Mouse (Mus musculus): ENCODE measurements around the gene Ankrd13a. TPM values are rescaled to one million over a fixed set of nuclear protein-coding genes. Genes with fewer than 3 reads are reported as not detected.

The Ankrd13a gene
- polyA plus RNA-seq, 1 experiment from 2014 or later: 37.6 TPM

GRCm38 (mm10) chr5:114807063-114807462, 32.6 kb downstream of the Ankrd13a start:
- H3K27me3 ChIP-seq (ENCODE audit: control insufficient read depth, insufficient read depth, low read length): no peaks in the 10 kb centered on the region
- H3K9ac ChIP-seq (ENCODE audit: low read depth, low read length): peak overlapping the region; percentile 46; the same call in 1 of the 2 replicates
- 29% methylated on average over 9 of the region's 9 CpGs for WGBS (ENCODE audit: insufficient replicate concordance)
- no peaks in the 10 kb centered on the region for H3K9me3 ChIP-seq (replicated peaks; ENCODE audit: control insufficient read depth, low read length)
- H3K36me3 ChIP-seq (ENCODE audit: control insufficient read depth, insufficient read depth, low read length): peaks cover 5% of the 10 kb centered on the region; the same call in 1 of the 2 replicates
- no peak overlapping the region for H3K4me3 ChIP-seq (ENCODE audit: low read depth, low read length)
- H3K4me2 ChIP-seq: peak overlapping the region; percentile 41
- H3K4me1 ChIP-seq (ENCODE audit: control insufficient read depth, insufficient read depth, low read length): peaks cover 22% of the 10 kb centered on the region
- ATAC-seq (replicated peaks; ENCODE audit: insufficient number of reproducible peaks, low FRiP score, low TSS enrichment): no peak
- peak overlapping the region; percentile 72 for H3K27ac ChIP-seq (ENCODE audit: low read depth, low read length)

GRCm38 (mm10) chr5:114807468-114807867, 33.0 kb downstream of the Ankrd13a start:
- Histone ChIP-seq H3K36me3 (ENCODE audit: control insufficient read depth, insufficient read depth, low read length) (peaks cover 5% of the 10 kb centered on the region; the same call in 1 of the 2 replicates), H3K27ac (ENCODE audit: low read depth, low read length) (peak overlapping the region; percentile 72), H3K9ac (ENCODE audit: low read depth, low read length) (peak overlapping the region; percentile 46; the same call in 1 of the 2 replicates), H3K9me3 (replicated peaks; ENCODE audit: control insufficient read depth, low read length) (no peaks in the 10 kb centered on the region), H3K4me2 (peak overlapping the region; percentile 41), H3K4me1 (ENCODE audit: control insufficient read depth, insufficient read depth, low read length) (peaks cover 22% of the 10 kb centered on the region), H3K27me3 (ENCODE audit: control insufficient read depth, insufficient read depth, low read length) (no peaks in the 10 kb centered on the region), H3K4me3 (ENCODE audit: low read depth, low read length) (no peak overlapping the region)
- ATAC-seq (replicated peaks; ENCODE audit: insufficient number of reproducible peaks, low FRiP score, low TSS enrichment): no peak
- WGBS (ENCODE audit: insufficient replicate concordance): 20% methylated on average over 8 of the region's 8 CpGs

- H3K4me3 ChIP-seq (ENCODE audit: low read depth, low read length): no peak overlapping the region
- 60% methylated on average over 6 of the region's 6 CpGs for WGBS (ENCODE audit: insufficient replicate concordance)
- no peak for ATAC-seq (replicated peaks; ENCODE audit: insufficient number of reproducible peaks, low FRiP score, low TSS enrichment)
- H3K4me2 ChIP-seq: peak overlapping the region; percentile 41; the same call in 1 of the 2 replicates
- H3K4me1 ChIP-seq (ENCODE audit: control insufficient read depth, insufficient read depth, low read length): peaks cover 22% of the 10 kb centered on the region
- H3K27me3 ChIP-seq (ENCODE audit: control insufficient read depth, insufficient read depth, low read length): no peaks in the 10 kb centered on the region
- peak overlapping the region; percentile 72 for H3K27ac ChIP-seq (ENCODE audit: low read depth, low read length)
- H3K9ac ChIP-seq (ENCODE audit: low read depth, low read length): peak overlapping the region; percentile 46; the same call in 1 of the 2 replicates
- peaks cover 5% of the 10 kb centered on the region; the same call in 1 of the 2 replicates for H3K36me3 ChIP-seq (ENCODE audit: control insufficient read depth, insufficient read depth, low read length)
- no peaks in the 10 kb centered on the region for H3K9me3 ChIP-seq (replicated peaks; ENCODE audit: control insufficient read depth, low read length)
These were observed 33.4 kb downstream of the Ankrd13a start for GRCm38 (mm10) chr5:114807893-114808292.

DNA sequence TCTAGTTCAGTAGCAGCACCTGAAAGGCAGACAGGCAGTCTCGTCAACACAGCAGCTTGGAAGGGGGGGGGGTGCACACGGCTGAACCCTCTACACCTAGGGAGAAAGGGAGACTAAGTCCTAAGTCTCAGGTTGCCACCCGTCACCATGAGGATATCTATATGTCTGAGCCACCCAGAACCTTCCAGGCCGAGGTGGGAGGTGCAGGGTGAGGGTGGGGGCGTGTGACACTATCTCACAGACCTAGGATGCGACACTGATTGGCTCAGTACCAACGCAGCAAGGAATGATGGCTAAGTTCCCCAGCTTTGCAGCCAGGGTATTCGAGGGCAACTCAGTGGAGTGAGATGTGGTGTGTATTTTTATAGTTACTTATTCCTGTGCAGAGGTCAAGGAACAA, 33.9 kb downstream of the Ankrd13a start:
- Histone ChIP-seq H3K4me2 (no peak overlapping the region), H3K9ac (ENCODE audit: low read depth, low read length) (no peak overlapping the region), H3K27me3 (ENCODE audit: control insufficient read depth, insufficient read depth, low read length) (no peaks in the 10 kb centered on the region), H3K4me1 (ENCODE audit: control insufficient read depth, insufficient read depth, low read length) (peaks cover 22% of the 10 kb centered on the region), H3K4me3 (ENCODE audit: low read depth, low read length) (no peak overlapping the region), H3K9me3 (replicated peaks; ENCODE audit: control insufficient read depth, low read length) (no peaks in the 10 kb centered on the region), H3K36me3 (ENCODE audit: control insufficient read depth, insufficient read depth, low read length) (0 out of 2 replicates have a peak, but pooled peaks cover 5% of the 10 kb centered on the region), H3K27ac (ENCODE audit: low read depth, low read length) (no peak overlapping the region)
- ATAC-seq (replicated peaks; ENCODE audit: insufficient number of reproducible peaks, low FRiP score, low TSS enrichment): no peak
- WGBS (ENCODE audit: insufficient replicate concordance): 77% methylated on average over 8 of the region's 8 CpGs

DNA sequence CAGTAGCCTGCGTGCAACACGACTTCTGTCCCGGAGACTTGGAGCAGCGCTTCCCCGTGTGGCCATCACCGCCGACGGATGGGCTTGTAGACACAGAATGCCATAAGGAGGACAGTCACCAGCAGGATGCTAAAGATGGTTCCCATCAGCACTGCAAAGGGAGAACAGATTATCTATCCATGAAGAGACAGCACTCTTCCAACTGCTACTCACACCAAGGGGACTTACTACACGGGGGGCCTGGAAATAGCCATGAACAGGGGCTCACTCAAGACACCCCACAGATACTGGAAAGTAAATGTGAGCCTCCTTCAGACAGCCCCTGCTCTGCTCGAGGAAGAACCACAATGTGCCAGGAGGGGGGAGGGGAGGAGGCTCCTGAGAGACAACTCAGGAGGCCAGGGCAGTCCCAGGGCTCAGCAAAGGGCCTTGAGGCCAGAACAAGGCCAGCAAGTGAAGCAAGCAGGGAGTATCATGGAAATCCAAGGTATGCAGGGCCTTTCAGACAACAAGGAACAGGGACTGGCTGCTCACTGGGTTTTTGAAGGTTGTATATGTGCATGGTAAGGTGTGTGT, 34.8 kb downstream of the Ankrd13a start:
- Histone ChIP-seq H3K9me3 (replicated peaks; ENCODE audit: control insufficient read depth, low read length) (no peaks in the 10 kb centered on the region), H3K36me3 (ENCODE audit: control insufficient read depth, insufficient read depth, low read length) (0 out of 2 replicates have a peak, but pooled peaks cover 4% of the 10 kb centered on the region), H3K27me3 (ENCODE audit: control insufficient read depth, insufficient read depth, low read length) (no peaks in the 10 kb centered on the region), H3K4me2 (no peak overlapping the region), H3K4me1 (ENCODE audit: control insufficient read depth, insufficient read depth, low read length) (peaks cover 22% of the 10 kb centered on the region), H3K4me3 (ENCODE audit: low read depth, low read length) (no peak overlapping the region), H3K27ac (ENCODE audit: low read depth, low read length) (no peak overlapping the region), H3K9ac (ENCODE audit: low read depth, low read length) (no peak overlapping the region)
- ATAC-seq (replicated peaks; ENCODE audit: insufficient number of reproducible peaks, low FRiP score, low TSS enrichment): no peak
- 76% methylated on average over 10 of the region's 10 CpGs for WGBS (ENCODE audit: insufficient replicate concordance)

GRCm38 (mm10) chr5:114809826-114810225, 35.3 kb downstream of the Ankrd13a start:
- Histone ChIP-seq H3K36me3 (ENCODE audit: control insufficient read depth, insufficient read depth, low read length) (no peaks in the 10 kb centered on the region), H3K4me1 (ENCODE audit: control insufficient read depth, insufficient read depth, low read length) (peaks cover 22% of the 10 kb centered on the region)

GRCm38 (mm10) chr5:114813525-114814181, 39.2 kb downstream of the Ankrd13a start:
- H3K27ac ChIP-seq (ENCODE audit: low read depth, low read length): peak overlapping the region; percentile 46; the same call in 1 of the 2 replicates
- H3K36me3 ChIP-seq (ENCODE audit: control insufficient read depth, insufficient read depth, low read length): no peaks in the 10 kb centered on the region
- WGBS (ENCODE audit: insufficient replicate concordance): under 1% methylated on average over 48 of the region's 50 CpGs
- H3K27me3 ChIP-seq (ENCODE audit: control insufficient read depth, insufficient read depth, low read length): no peaks in the 10 kb centered on the region
- H3K9me3 ChIP-seq (replicated peaks; ENCODE audit: control insufficient read depth, low read length): no peaks in the 10 kb centered on the region
- peak overlapping the region; percentile 73 for H3K4me2 ChIP-seq
- ATAC-seq (replicated peaks; ENCODE audit: insufficient number of reproducible peaks, low FRiP score, low TSS enrichment): peak; percentile 88
- H3K4me1 ChIP-seq (ENCODE audit: control insufficient read depth, insufficient read depth, low read length): no peaks in the 10 kb centered on the region
- H3K9ac ChIP-seq (ENCODE audit: low read depth, low read length): peak overlapping the region; percentile 84
- peak overlapping the region; percentile 84 for H3K4me3 ChIP-seq (ENCODE audit: low read depth, low read length)

More at GRCm38 (mm10) chr5:114809826-114810225, 35.3 kb downstream of the Ankrd13a start:
- H3K27me3 ChIP-seq (ENCODE audit: control insufficient read depth, insufficient read depth, low read length): no peaks in the 10 kb centered on the region
- 83% methylated on average over 5 of the region's 5 CpGs for WGBS (ENCODE audit: insufficient replicate concordance)
- no peak for ATAC-seq (replicated peaks; ENCODE audit: insufficient number of reproducible peaks, low FRiP score, low TSS enrichment)
- H3K4me3 ChIP-seq (ENCODE audit: low read depth, low read length): no peak overlapping the region
- no peaks in the 10 kb centered on the region for H3K9me3 ChIP-seq (replicated peaks; ENCODE audit: control insufficient read depth, low read length)
- H3K4me2 ChIP-seq: no peak overlapping the region
- H3K27ac ChIP-seq (ENCODE audit: low read depth, low read length): no peak overlapping the region
- H3K9ac ChIP-seq (ENCODE audit: low read depth, low read length): no peak overlapping the region

GRCm38 (mm10) chr5:114816599-114816998, 42.1 kb downstream of the Ankrd13a start:
- no peaks in the 10 kb centered on the region for H3K27me3 ChIP-seq (ENCODE audit: control insufficient read depth, insufficient read depth, low read length)
- H3K9me3 ChIP-seq (replicated peaks; ENCODE audit: control insufficient read depth, low read length): no peaks in the 10 kb centered on the region
- H3K4me2 ChIP-seq: no peak overlapping the region
- H3K27ac ChIP-seq (ENCODE audit: low read depth, low read length): no peak overlapping the region
- 66% methylated on average over 6 of the region's 6 CpGs for WGBS (ENCODE audit: insufficient replicate concordance)
- no peak overlapping the region for H3K4me3 ChIP-seq (ENCODE audit: low read depth, low read length)
- H3K36me3 ChIP-seq (ENCODE audit: control insufficient read depth, insufficient read depth, low read length): no peaks in the 10 kb centered on the region
- H3K4me1 ChIP-seq (ENCODE audit: control insufficient read depth, insufficient read depth, low read length): no peaks in the 10 kb centered on the region
- H3K9ac ChIP-seq (ENCODE audit: low read depth, low read length): no peak overlapping the region
- no peak for ATAC-seq (replicated peaks; ENCODE audit: insufficient number of reproducible peaks, low FRiP score, low TSS enrichment)

Measured in heart, embryonic 11.5 days (tissue).